Mouse (Mus musculus): Measurements from ENCODE around the gene Gpr37. TPM values are rescaled to one million over a fixed set of nuclear protein-coding genes. Genes with fewer than 3 reads are reported as not detected.

The Gpr37 gene
- total RNA-seq (2021): not detected
- long read RNA-seq, experiment 1: 0 reads
- long read RNA-seq, experiment 2: 0 reads

DNA sequence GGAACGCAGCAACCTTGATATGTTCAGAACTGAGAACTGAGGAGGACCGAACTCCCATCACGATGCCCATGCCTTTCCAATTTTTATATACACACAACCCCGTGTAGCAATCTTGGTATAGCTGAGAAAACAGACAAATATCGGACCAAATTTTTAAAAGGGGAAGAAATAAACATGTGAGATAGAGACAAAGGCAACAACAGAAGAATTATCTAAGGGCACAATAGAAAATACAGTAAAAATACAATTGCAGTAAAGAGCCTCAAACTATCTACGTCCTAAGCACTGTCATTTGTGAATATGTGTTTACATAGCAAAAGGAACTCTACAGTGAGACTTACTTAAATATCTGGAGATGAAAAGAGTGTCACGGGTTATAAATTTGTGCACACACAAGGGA, at the start of gene Gpr37:
TSS of gene Gpr37 (minus strand) at position 101 of the 400 bp plus-strand sequence.
- intact Hi-C loops (cut with DNase I): no loop called here
- no peak for DNase-seq

DNA sequence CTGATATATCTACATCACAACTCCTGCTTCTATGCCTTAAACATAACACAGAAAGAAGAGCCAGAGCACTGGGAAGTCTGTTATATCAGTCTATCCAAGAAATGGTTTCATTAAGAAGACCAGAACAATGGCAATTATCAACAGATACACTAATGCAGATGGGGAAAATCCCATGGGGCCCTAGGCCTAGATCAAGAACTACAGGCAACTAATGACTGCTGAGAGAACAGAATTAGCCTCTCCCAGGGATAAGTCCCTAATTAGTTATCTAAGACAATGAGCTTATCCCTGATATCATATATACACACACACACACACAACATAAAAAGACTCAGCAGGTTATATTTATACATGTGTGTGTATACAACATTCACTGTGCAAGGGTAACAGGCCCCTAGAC, 46.0 kb upstream of the Gpr37 start:
- no peak for DNase-seq
- intact Hi-C loops (cut with DNase I): no loop called here

DNA sequence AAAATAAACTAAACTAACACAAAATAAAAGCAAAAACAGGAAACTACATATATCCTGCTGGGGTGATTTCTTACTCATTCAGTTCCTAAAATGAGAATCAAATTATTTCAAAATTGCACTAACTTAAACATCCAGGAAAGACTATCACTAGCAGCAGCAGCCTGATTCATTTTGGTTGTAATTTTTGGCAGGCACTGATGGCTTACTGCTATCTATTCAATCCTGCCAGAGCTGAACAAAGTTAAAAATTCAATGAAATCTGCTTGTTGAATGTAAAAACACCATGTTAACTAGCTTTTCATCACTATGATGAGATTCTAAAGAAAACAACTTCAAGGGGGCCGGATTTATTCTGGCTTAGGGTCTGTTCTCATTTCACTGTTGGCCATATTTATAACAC, 36.0 kb upstream of the Gpr37 start:
- intact Hi-C loops (cut with DNase I): no loop called here
- no peak for DNase-seq

DNA sequence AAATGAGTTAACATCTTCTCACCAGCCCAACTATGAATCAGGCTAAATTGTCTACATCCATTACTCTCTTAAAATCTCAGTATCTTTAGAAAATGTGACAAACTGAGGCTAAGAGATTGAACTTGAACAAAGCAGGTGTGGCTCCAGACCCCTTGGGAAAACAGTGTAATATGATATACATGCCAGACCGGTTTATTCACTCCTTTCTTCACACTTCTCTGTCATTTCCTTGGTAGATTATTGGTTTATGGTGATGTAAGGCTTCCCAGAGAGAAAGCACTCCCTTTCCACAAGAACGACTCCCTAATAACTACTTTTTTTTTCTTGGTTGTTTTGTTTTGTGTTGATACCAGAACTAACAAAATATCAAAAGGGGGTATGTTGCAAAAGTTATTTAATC, 20.1 kb upstream of the Gpr37 start:
- intact Hi-C loops (cut with DNase I): no loop called here
- DNase-seq: no peak

DNA sequence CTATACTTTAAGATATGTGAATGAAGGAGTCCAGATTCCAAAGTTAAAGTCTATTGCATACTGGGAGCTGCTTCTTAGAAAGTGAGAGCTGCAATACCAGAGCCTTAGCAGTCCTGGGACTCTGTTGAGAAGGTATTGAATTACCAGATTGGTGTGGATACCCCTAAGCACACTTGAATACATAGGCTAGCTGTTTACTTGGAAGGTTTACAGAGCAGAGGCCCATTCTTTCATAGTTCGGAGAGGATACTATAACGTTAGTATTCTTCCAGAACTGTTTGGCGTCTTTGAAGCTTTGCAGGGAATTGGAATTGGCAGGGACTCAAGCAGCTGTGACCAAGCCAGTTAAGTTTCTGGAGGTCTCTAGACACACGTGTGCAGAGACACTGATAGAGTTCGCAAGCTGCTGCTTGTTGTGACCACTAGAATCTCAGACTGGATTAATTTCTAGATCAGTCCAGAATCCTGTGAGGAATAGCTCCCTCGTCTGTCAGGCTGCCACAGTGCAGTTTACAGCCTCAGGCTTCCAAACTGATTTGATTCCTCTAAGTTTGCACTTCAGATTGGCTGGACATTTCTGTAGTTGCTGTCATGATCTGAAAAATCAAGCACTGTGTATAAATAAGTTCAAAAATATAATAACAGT, 18.8 kb upstream of the Gpr37 start:
- intact Hi-C loops (cut with DNase I): no loop called here
- DNase-seq: peak in 1 of 2 experiments; percentile 4

DNA sequence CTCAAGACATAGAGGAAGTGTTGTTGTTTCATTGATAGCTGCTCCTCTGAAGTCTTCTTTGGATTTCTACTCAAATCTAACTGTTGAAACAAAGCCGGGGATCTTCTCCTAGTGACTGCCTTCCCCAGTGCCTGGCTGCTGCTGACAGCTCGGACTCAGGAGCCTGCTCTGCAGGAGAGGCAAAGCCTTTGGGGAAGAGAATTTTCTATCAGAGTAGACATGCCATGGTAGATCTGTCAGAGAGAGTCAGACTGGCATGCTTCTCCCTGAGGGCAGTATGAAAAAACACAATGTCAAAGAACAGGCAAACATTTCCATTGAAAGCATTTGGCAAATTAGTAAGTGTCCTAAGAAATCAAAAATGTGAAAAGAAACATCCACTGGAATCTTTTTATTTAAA, 9.4 kb upstream of the Gpr37 start:
- DNase-seq: no peak
- intact Hi-C loops (cut with DNase I): no loop called here

DNA sequence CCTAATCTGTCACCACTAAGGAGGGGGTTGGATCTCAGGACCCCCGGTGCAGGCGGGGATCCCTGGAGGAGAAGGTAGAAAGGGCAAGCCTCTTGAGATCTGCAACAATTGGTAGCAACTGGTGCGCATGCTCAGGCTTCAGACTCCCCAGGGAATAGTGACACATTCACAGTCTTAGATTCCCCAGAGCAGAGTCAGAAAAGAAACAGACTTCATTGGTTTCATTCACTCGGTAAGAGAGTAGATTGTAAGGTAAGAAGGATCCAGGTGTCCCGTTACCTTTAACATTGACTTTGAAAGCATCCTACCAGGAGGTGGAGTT, 284 bp downstream of the Gpr37 start:
- DNase-seq: peak in 1 of 2 experiments; percentile 10
- intact Hi-C loops (cut with DNase I): no loop called here

DNA sequence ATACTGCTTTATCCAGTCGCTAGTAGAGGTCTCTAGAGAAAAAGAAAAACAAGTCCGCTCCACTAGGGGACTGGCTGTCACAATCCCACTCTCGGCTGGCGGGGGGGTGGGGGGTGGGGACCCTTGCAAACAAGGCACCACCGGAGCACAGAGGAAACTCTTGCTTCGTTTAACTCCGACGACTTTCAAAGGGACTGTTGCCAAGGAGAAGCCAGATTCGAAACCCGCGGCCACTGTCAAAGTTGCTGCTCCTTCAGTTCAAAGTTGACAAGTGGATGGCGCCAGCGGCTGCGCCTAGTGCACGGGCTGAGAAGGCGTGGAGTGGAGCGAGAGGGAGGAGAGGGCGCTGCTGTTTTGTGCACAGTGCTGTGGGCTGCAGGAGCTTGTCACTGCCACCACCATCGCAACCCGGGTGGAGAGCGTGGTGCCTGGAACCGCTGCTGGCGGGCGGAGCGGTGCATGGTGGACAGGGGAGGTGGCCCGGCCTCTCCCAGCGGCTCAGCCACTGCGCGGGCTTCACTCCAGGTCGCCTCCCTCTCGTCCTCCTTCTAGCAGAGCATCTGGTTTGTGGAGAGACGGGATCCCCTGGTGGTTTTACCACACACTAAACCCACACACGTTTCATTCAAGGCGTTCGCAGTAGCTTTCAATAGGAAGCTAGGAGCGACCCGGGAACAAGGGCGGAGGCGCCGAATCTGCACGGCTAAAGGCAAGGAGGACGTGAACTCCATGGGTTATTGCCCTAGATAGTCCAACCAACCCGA, 827 bp downstream of the Gpr37 start:
- peak; percentile 3 to 13 for DNase-seq
- intact Hi-C loops (cut with DNase I): no loop called here

DNA sequence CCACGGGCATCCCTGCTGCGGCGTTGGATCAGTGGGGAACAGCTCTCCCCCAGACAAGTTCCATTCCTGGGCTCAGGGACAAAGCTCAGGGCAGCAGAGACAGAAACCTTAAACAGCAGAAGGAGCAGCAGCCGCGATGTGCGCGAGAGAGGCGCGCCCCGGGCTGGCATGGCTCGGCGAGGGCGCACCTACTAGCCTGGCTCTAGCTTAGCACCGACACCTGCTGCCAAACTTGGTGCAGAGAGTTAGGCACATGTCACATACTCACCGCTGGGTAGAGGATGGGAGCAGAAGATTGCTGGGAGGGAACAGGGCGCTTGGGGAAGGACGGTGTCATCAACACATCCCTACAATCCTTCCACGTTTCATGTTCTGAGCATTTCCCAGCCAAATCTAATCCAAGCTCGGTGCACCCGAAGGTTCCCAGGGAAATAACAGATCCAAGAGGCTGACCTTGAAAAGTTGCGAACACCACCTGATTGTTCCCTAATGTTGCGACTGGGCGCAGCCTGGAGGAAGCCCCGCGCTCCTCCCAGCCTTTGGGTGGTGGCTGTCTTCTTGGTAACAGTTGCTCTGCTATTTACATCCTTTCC, 1.5 kb downstream of the Gpr37 start:
- intact Hi-C loops (cut with DNase I): no loop called here
- peak in 1 of 2 experiments; percentile 4 for DNase-seq

DNA sequence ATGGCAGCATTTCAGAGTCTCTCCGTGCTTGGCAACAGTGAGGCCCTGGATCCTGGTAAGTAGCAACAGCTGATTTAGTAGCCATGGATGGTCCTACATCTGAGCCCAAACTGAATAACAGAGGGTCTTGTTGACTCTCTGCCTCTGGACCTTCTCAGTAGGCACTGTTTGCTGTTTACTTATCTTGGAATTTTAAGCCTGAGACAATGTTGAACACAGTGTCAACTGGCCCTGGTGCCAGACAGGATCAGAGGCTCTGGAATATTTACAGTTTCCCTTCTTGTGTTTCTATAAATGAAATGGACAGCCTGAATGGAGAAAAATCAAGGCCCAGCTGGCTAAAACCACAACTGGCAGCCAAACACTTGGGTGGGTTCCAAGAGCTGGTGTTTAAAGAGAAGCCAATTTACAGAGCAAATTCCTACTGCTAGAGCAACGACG, 3.7 kb downstream of the Gpr37 start:
- DNase-seq: no peak
- intact Hi-C loops (cut with DNase I): no loop called here

DNA sequence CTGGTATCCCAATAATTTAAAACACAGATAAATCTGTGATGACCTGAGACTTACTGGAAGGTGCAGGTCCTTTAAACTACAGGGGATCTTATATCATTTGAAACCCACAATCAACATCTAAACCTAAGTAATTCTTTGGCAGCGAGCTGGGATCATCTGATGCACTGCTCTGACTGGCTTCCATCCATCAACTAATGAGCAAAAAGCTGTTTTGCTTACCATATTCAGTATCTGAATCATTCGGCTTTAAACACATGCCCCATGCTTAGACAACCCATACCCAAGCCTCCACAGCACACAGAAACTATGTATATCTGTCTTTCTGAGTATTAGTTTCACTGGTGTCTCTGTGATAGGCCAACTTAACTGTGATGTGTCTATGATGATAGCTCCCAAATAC, 6.1 kb downstream of the Gpr37 start:
- intact Hi-C loops (cut with DNase I): no loop called here
- DNase-seq: no peak

DNA sequence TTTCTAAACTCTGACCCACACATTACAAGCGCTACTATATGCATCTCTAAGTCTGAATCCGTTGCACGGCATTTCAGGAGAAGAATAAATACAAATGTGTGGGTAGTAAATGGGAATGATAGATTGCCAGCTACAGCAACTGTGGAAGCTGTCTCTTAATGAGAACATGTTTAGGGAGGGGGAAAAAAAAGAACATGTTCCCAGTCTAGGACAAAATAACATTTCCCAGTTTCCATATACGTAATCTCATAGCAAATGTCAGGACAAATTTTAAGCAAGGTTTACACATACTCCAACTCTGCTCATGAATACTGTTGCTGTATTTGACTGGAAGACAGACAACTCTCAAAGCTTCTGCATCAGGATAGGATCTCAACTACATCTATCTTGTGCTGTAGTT, 15.4 kb downstream of the Gpr37 start:
- intact Hi-C loops (cut with DNase I): no loop called here
- DNase-seq: no peak

DNA sequence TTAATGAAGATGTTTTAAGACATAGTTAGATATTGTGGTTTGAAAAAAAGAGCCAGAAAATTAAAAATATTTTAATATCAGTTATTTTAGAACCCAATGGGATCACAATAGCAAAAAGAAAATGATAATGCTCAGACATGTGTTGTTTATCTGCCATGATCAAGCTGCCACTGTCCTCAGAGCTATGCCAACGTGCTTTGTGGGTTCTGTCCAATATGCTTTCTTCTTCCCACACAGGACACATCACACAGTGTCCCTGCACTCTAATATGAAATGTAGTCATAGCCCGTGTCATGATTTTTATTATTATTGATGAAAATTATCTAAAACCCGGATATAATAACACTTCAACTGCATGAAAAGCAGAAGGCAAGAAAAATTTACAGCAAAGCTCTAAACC, 16.7 kb downstream of the Gpr37 start:
- intact Hi-C loops (cut with DNase I): no loop called here
- no peak for DNase-seq

DNA sequence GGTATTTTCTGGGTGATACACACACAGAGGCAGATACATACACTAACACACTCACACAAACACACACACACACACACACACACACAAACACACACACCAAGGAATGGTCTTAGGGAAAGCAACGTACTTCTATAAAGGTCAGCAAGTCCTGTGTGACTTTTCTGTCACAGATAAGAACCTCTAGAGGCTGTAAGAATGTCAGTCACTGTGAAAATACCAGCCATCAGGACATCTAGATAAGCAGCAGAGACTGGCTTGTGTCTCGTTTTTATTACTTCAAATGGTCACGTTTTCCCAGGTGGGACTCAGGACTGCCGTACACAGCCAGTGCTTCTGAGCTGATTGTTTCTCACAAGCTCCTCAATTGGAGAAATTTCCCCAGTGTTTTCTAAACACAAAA, 20.4 kb downstream of the Gpr37 start:
- no peak for DNase-seq
- intact Hi-C loops (cut with DNase I): no loop called here

DNA sequence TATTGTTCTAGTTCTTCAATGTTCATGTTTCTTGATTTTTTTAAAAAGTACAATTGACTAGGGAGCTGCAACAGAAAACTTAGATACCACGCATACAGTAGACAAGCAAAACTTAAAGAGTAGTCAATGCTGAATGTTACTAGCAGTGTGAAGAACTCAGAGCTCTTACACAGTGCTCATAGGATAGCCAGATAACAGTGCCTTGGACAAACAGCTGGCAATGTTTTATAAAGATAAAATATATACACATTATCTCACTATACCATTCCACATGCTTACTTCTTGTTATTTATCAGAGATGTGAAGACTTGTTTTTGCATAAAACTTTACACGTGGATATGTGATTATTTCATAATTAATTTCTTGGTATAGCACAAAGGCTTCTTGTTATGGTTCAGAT, 26.6 kb downstream of the Gpr37 start:
- intact Hi-C loops (cut with DNase I): no loop called here
- no peak for DNase-seq

DNA sequence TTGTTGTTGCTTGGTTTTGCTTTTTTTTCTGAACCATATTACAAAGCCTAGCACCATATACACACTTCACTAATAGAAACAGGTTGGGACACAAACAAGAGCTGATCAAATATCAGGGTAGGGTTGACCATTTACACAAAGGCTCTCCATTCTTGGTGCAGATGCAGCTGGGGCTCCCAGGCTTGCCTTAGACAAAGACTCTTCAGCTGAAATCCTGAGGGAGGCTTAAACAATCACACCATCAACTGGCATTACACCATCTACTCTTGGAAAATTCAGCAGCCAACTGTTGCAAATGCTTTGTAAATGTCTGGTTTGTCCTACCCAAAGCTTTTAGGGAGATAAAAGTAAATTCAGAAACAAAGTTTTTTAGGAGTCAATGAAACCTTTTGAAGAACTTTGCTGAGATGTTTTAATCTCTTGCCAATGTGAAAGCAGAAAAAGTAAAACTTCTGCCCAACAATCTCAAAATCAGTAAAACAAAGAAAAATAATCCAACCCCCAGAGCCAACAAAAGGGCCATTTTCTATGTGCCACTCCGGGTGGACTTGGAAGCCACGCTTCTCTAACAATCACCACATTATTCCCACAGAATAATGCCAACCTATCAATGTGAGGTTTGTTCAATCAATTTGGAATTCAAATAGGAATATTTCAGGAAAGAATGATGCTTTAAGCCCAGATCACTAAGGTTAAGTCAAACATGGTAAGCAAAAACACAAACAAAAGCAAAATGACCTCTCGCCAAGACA, 30.4 kb downstream of the Gpr37 start:
- intact Hi-C loops (cut with DNase I): no loop called here
- DNase-seq: no peak

Other genes with a start within 250 kb of the Gpr37 start
- 1 to 10 TPM; 6.9 to 8.0 TPM for gene Pot1a, start 118.5 kb upstream of the Gpr37 start, total RNA-seq (2021)

Measured in gastrocnemius, postnatal 36 days (tissue).